Mouse (Mus musculus) heart, adult 2 months (tissue): ENCODE data around the gene Rgp1.

ENCODE experiments used
- CTCF ChIP-seq: fragments of 200-600 bp; IDR thresholded peaks from 2 replicates; pipeline ENCODE4 v1.8.1; 2022; ENCODE audit warnings: antibody characterized with exemption, mild to moderate bottlenecking, moderate library complexity
- EP300 ChIP-seq: fragments of 200-500 bp; IDR thresholded peaks from 2 replicates; pipeline ENCODE4 v1.6.1; 2011; ENCODE audit warnings: low read depth, low read length, control low read depth; ENCODE audit not compliant: insufficient read depth
- POLR2A ChIP-seq: fragments of 200-500 bp; IDR thresholded peaks from 2 replicates; pipeline ENCODE4 v1.6.1; 2011; ENCODE audit warnings: mild to moderate bottlenecking, low read depth, low read length, control low read depth; ENCODE audit not compliant: insufficient read depth

DNA sequence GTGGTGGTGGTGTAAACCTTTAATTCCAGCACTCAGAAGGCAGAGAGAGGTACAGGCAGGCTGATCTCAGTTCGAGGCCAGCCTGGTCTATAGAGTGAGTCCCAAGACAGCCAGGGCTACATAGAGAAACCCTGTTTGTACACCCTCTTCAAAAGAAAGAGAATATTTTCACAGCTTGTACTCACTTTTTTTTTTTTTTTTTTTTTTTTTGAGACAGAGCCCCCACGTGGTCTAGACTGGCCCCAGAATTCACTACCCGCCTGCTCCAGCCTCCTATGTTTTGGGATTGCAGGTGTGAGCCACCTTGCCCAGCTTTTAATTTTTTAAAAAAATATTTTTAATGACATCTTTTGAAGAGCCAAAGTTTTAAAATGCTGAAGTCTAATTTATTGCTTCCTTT lies 25.6 kb downstream of the Rgp1 start:
- TF ChIP-seq POLR2A (no peak), CTCF (no peak), EP300 (no peak)
